Mouse (Mus musculus): ENCODE data around the gene Parn.

Parn gene

GRCm38 (mm10) chr16:13550667-13551066 is 117.3 kb downstream of the Parn start:
- DNase-seq = no peak

GRCm38 (mm10) chr16:13549976-13550375 is 118.0 kb downstream of the Parn start:
- DNase-seq = no peak

GRCm38 (mm10) chr16:13541816-13542215 is 126.2 kb downstream of the Parn start:
- peak; percentile 75 to 78 for DNase-seq

- DNase-seq = no peak
These were observed 126.7 kb downstream of the Parn start for GRCm38 (mm10) chr16:13541121-13541747.

- DNase-seq = no peak
These were observed 128.9 kb downstream of the Parn start for GRCm38 (mm10) chr16:13538933-13539648.

GRCm38 (mm10) chr16:13538213-13538932 is 129.6 kb downstream of the Parn start:
- DNase-seq = no peak

GRCm38 (mm10) chr16:13536404-13536803 is 131.6 kb downstream of the Parn start:
- DNase-seq = no peak

GRCm38 (mm10) chr16:13535856-13536255 is 132.1 kb downstream of the Parn start:
- no peak for DNase-seq

- DNase-seq = peak; percentile 60 to 61
These were observed 135.1 kb downstream of the Parn start for GRCm38 (mm10) chr16:13532840-13533239.

GRCm38 (mm10) chr16:13531279-13531678 is 136.7 kb downstream of the Parn start:
- no peak for DNase-seq

GRCm38 (mm10) chr16:13521359-13521758 is 146.6 kb downstream of the Parn start:
- DNase-seq = no peak

- no peak for DNase-seq
These were observed 147.7 kb downstream of the Parn start for GRCm38 (mm10) chr16:13520301-13520700.

GRCm38 (mm10) chr16:13516214-13516613 is 151.8 kb downstream of the Parn start:
- DNase-seq = no peak

GRCm38 (mm10) chr16:13515524-13515923 is 152.4 kb downstream of the Parn start:
- no peak for DNase-seq

GRCm38 (mm10) chr16:13505055-13505454 is 162.9 kb downstream of the Parn start:
- DNase-seq = no peak

- DNase-seq = no peak
These were observed 163.5 kb downstream of the Parn start for GRCm38 (mm10) chr16:13504476-13504875.

- DNase-seq = no peak
These were observed 169.0 kb downstream of the Parn start for GRCm38 (mm10) chr16:13498923-13499322.

GRCm38 (mm10) chr16:13493981-13494380 is 174.0 kb downstream of the Parn start:
- peak; percentile 75 to 79 for DNase-seq

- DNase-seq = peak; percentile 31 to 52
These were observed 175.0 kb downstream of the Parn start for GRCm38 (mm10) chr16:13492996-13493395.

- DNase-seq = peak; percentile 59 to 80
These were observed 176.2 kb downstream of the Parn start for GRCm38 (mm10) chr16:13491776-13492175.
